Mouse (Mus musculus): ENCODE measurements around the gene Serhl. TPM values are rescaled to one million over a fixed set of nuclear protein-coding genes. Genes with fewer than 3 reads are reported as not detected.
"Not testable (repeated sequence)": the region's sequence is repeated elsewhere in the genome, so short reads cannot be mapped to it uniquely, and the experiment has no call there.

Serhl gene
- 10 to 100 TPM in 1 of 2 experiments, 1 to 10 TPM in 1; 9.0 to 10.2 TPM for total RNA-seq (2021)
- long read RNA-seq, experiment 1, partial matches to known transcripts, result 0 of 3 reads
- long read RNA-seq, experiment 1, other reads (novel, unspliced or antisense), result 1 of 3 reads
- long read RNA-seq, experiment 2, partial matches to known transcripts, result 0 of 13 reads
- long read RNA-seq, experiment 2, other reads (novel, unspliced or antisense), result 10 of 13 reads

GRCm38 (mm10) chr15:83089429-83089605 lies at the start of gene Serhl:
Serhl (plus strand) TSS chr15:83089506.
- Histone ChIP-seq H3K27ac (no peak within 1 kb of the TSS), H3K4me3 (no peak within 1 kb of the TSS)
- DNase-seq (ENCODE audit: extremely low spot score in 1 of 2, low spot score in 2 of 2), result no peak
- TF ChIP-seq CTCF (IDR thresholded peaks at IDR 0.05), result no peak
- intact Hi-C loops (cut with DNase I), result no loop called here

- no peak overlapping the region for H3K4me3 ChIP-seq
- no peak for TF ChIP-seq CTCF (IDR thresholded peaks at IDR 0.05)
- intact Hi-C loops (cut with DNase I), result no loop called here
- H3K27ac ChIP-seq, result no peak overlapping the region
- no peak for DNase-seq (ENCODE audit: extremely low spot score in 1 of 2, low spot score in 2 of 2)
Observed at GRCm38 (mm10) chr15:83040156-83040555, 49.1 kb upstream of the Serhl start.

GRCm38 (mm10) chr15:83042655-83043361 lies 46.5 kb upstream of the Serhl start:
- Histone ChIP-seq H3K27ac (peak overlapping the region; percentile 55), H3K4me3 (peak overlapping the region; percentile 2)
- TF ChIP-seq CTCF (IDR thresholded peaks at IDR 0.05), result no peak
- intact Hi-C loops (cut with DNase I), result no loop called here
- no peak for DNase-seq (ENCODE audit: extremely low spot score in 1 of 2, low spot score in 2 of 2)

- no peak for DNase-seq (ENCODE audit: extremely low spot score in 1 of 2, low spot score in 2 of 2)
- no peak for TF ChIP-seq CTCF (IDR thresholded peaks at IDR 0.05)
- H3K4me3 ChIP-seq, result no peak overlapping the region; the same call in 1 of the 2 replicates
Observed at GRCm38 (mm10) chr15:83043362-83043708, 46.0 kb upstream of the Serhl start.

GRCm38 (mm10) chr15:83045565-83045964 lies 43.7 kb upstream of the Serhl start:
- intact Hi-C loops (cut with DNase I); H3K4me3 ChIP-seq; DNase-seq (ENCODE audit: extremely low spot score in 1 of 2, low spot score in 2 of 2); H3K27ac ChIP-seq: not testable (repeated sequence)

More at GRCm38 (mm10) chr15:83043362-83043708, 46.0 kb upstream of the Serhl start:
- peak overlapping the region; percentile 55; the same call in 1 of the 2 replicates for H3K27ac ChIP-seq
- intact Hi-C loops (cut with DNase I), result no loop called here

- no peak overlapping the region for H3K27ac ChIP-seq
- TF ChIP-seq CTCF (IDR thresholded peaks at IDR 0.05), result peak; percentile 31
- intact Hi-C loops (cut with DNase I), result no loop called here
- no peak overlapping the region for H3K4me3 ChIP-seq
- no peak for DNase-seq (ENCODE audit: extremely low spot score in 1 of 2, low spot score in 2 of 2)
Observed at GRCm38 (mm10) chr15:83046308-83046707, 43.0 kb upstream of the Serhl start.

- no peak for DNase-seq (ENCODE audit: extremely low spot score in 1 of 2, low spot score in 2 of 2)
- intact Hi-C loops (cut with DNase I), result no loop called here
- no peak for TF ChIP-seq CTCF (IDR thresholded peaks at IDR 0.05)
- Histone ChIP-seq H3K27ac (no peak overlapping the region), H3K4me3 (no peak overlapping the region)
Observed at GRCm38 (mm10) chr15:83046730-83047129, 42.6 kb upstream of the Serhl start.

GRCm38 (mm10) chr15:83052341-83053104 lies 36.8 kb upstream of the Serhl start:
- Histone ChIP-seq H3K4me3 (no peak overlapping the region), H3K27ac (no peak overlapping the region)
- intact Hi-C loops (cut with DNase I), result no loop called here
- DNase-seq (ENCODE audit: extremely low spot score in 1 of 2, low spot score in 2 of 2), result no peak
- no peak for TF ChIP-seq CTCF (IDR thresholded peaks at IDR 0.05)

GRCm38 (mm10) chr15:83053261-83053660 lies 36.0 kb upstream of the Serhl start:
- no peak for DNase-seq (ENCODE audit: extremely low spot score in 1 of 2, low spot score in 2 of 2)
- no peak for TF ChIP-seq CTCF (IDR thresholded peaks at IDR 0.05)
- Histone ChIP-seq H3K27ac (no peak overlapping the region), H3K4me3 (no peak overlapping the region)
- intact Hi-C loops (cut with DNase I), result no loop called here

- intact Hi-C loops (cut with DNase I), result loop anchor here (5.0 kb wide), 1 partner anchor 62 kb away; no protein-coding TSS in a partner anchor
- DNase-seq (ENCODE audit: extremely low spot score in 1 of 2, low spot score in 2 of 2), result no peak
- TF ChIP-seq CTCF (IDR thresholded peaks at IDR 0.05), result no peak
- no peak overlapping the region for H3K27ac ChIP-seq
- no peak overlapping the region for H3K4me3 ChIP-seq
Observed at GRCm38 (mm10) chr15:83055569-83055968, 33.7 kb upstream of the Serhl start.

GRCm38 (mm10) chr15:83056378-83057083 lies 32.8 kb upstream of the Serhl start:
- intact Hi-C loops (cut with DNase I), result loop anchor here (5.0 kb wide), 1 partner anchor 61 kb away; no protein-coding TSS in a partner anchor
- peak overlapping the region; percentile 94 for H3K27ac ChIP-seq
- TF ChIP-seq CTCF (IDR thresholded peaks at IDR 0.05), result no peak
- DNase-seq (ENCODE audit: extremely low spot score in 1 of 2, low spot score in 2 of 2), result peak; percentile 60 to 65
- H3K4me3 ChIP-seq, result peak overlapping the region; percentile 58

GRCm38 (mm10) chr15:83057533-83057932 lies 31.8 kb upstream of the Serhl start:
- DNase-seq (ENCODE audit: extremely low spot score in 1 of 2, low spot score in 2 of 2), result no peak
- Histone ChIP-seq H3K27ac (peak overlapping the region; percentile 94; the same call in 1 of the 2 replicates), H3K4me3 (no peak overlapping the region)
- intact Hi-C loops (cut with DNase I), result loop anchor here (5.0 kb wide), 1 partner anchor 60 kb away; no protein-coding TSS in a partner anchor
- TF ChIP-seq CTCF (IDR thresholded peaks at IDR 0.05), result peak; percentile 46
